Comparison of ENCODE assay signal across 25 mouse cellular contexts in genomic region chr1:178492493-178492892, GRCm38 (mm10). TPM values are rescaled to one million over a fixed set of nuclear protein-coding genes. Genes with fewer than 3 reads are reported as not detected.
DNase-seq lines count a peak whose midpoint lies in the region; ATAC-seq and TF ChIP-seq lines count a peak whose summit lies in the region.
"Had no signal": no experiment of that assay in that cellular context is flagged by ENCODE, and none has a peak within 500 bp of the region (broad histone marks: within the 10 kb centered on the region; RNA-seq: fewer than 3 reads in every experiment).

No protein-coding gene starts in this region.

- no peak for TF ChIP-seq CTCF in stomach, postnatal 0 days (IDR thresholded peaks at IDR 0.05; ENCODE audit: low read depth)

- H3K27me3 ChIP-seq in heart, embryonic 10.5 days (ENCODE audit: insufficient read depth, poor library complexity, severe bottlenecking), result no peaks in the 10 kb centered on the region
- H3K27me3 ChIP-seq in midbrain, embryonic 11.5 days (ENCODE audit: control insufficient read depth, insufficient read depth, low read length), result no peaks in the 10 kb centered on the region
- H3K27me3 ChIP-seq in midbrain, embryonic 10.5 days (ENCODE audit: low read depth, poor library complexity, severe bottlenecking), result no peaks in the 10 kb centered on the region
- H3K27me3 ChIP-seq in stomach, postnatal 0 days (ENCODE audit: control insufficient read depth, insufficient read depth, low read length), result no peaks in the 10 kb centered on the region
- H3K27me3 ChIP-seq: limb, embryonic 15.5 days; lung, embryonic 15.5 days; midbrain, embryonic 12.5 days; neural tube, embryonic 12.5 days; Patski had no signal

- H3K4me3 ChIP-seq in heart, embryonic 10.5 days, result no peak overlapping the region
- no peak overlapping the region for H3K4me3 ChIP-seq in midbrain, embryonic 11.5 days (ENCODE audit: low read depth, low read length)
- no peak overlapping the region for H3K4me3 ChIP-seq in midbrain, embryonic 10.5 days
- no peak overlapping the region for H3K4me3 ChIP-seq in stomach, postnatal 0 days (ENCODE audit: low read depth, low read length)
- H3K4me3 ChIP-seq: embryonic facial prominence, embryonic 10.5 days; limb, embryonic 15.5 days; lung, embryonic 15.5 days; midbrain, embryonic 12.5 days; neural tube, embryonic 12.5 days had no signal

- H3K4me2 ChIP-seq in midbrain, embryonic 11.5 days, result no peak overlapping the region
- no peak overlapping the region for H3K4me2 ChIP-seq in stomach, postnatal 0 days (replicated peaks; ENCODE audit: low read depth)
- H3K4me2 ChIP-seq: limb, embryonic 15.5 days; lung, embryonic 15.5 days; midbrain, embryonic 12.5 days; neural tube, embryonic 12.5 days had no signal

- H3K27ac ChIP-seq in heart, embryonic 10.5 days, result no peak overlapping the region
- no peak overlapping the region for H3K27ac ChIP-seq in midbrain, embryonic 11.5 days (ENCODE audit: low read depth, low read length)
- no peak overlapping the region for H3K27ac ChIP-seq in midbrain, embryonic 10.5 days (replicated peaks)
- no peak overlapping the region for H3K27ac ChIP-seq in stomach, postnatal 0 days (replicated peaks)
- H3K27ac ChIP-seq: embryonic facial prominence, embryonic 10.5 days; limb, embryonic 15.5 days; lung, embryonic 15.5 days; midbrain, embryonic 12.5 days; neural tube, embryonic 12.5 days had no signal

- no peak overlapping the region for H3K9ac ChIP-seq in midbrain, embryonic 11.5 days (ENCODE audit: low read length)
- H3K9ac ChIP-seq in stomach, postnatal 0 days (ENCODE audit: low read length), result no peak overlapping the region
- H3K9ac ChIP-seq: limb, embryonic 15.5 days; lung, embryonic 15.5 days; midbrain, embryonic 12.5 days; neural tube, embryonic 12.5 days had no signal

- H3K36me3 ChIP-seq in heart, embryonic 10.5 days, result no peaks in the 10 kb centered on the region
- no peaks in the 10 kb centered on the region for H3K36me3 ChIP-seq in midbrain, embryonic 11.5 days (ENCODE audit: control insufficient read depth, insufficient read depth, low read length)
- H3K36me3 ChIP-seq in midbrain, embryonic 10.5 days, result no peaks in the 10 kb centered on the region
- no peaks in the 10 kb centered on the region for H3K36me3 ChIP-seq in stomach, postnatal 0 days (ENCODE audit: control insufficient read depth, insufficient read depth, low read length)
- H3K36me3 ChIP-seq: embryonic facial prominence, embryonic 10.5 days; limb, embryonic 15.5 days; lung, embryonic 15.5 days; midbrain, embryonic 12.5 days; neural tube, embryonic 12.5 days had no signal

- peaks cover 13% of the 10 kb centered on the region for H3K4me1 ChIP-seq in heart, embryonic 10.5 days
- H3K4me1 ChIP-seq in midbrain, embryonic 11.5 days (ENCODE audit: control insufficient read depth, insufficient read depth, low read length), result no peaks in the 10 kb centered on the region
- H3K4me1 ChIP-seq in midbrain, embryonic 10.5 days, result peaks cover 5% of the 10 kb centered on the region; the same call in 1 of the 2 replicates
- no peaks in the 10 kb centered on the region for H3K4me1 ChIP-seq in stomach, postnatal 0 days (replicated peaks; ENCODE audit: control insufficient read depth, insufficient read depth)
- H3K4me1 ChIP-seq: limb, embryonic 15.5 days; lung, embryonic 15.5 days; neural tube, embryonic 12.5 days had no signal

- no peak for TF ChIP-seq EP300 in stomach, postnatal 0 days (optimal IDR thresholded peaks at IDR 0.05)

- ATAC-seq in midbrain, embryonic 11.5 days (ENCODE audit: low FRiP score), result no peak
- ATAC-seq in granulocyte monocyte progenitor cell, adult 5-6 weeks (replicated peaks; ENCODE audit: poor library complexity, severe bottlenecking), result peak; percentile 21
- ATAC-seq in stomach, postnatal 0 days (ENCODE audit: low FRiP score, low TSS enrichment), result peak; percentile 90
- ATAC-seq: activated CD4-positive, CD25-positive, alpha-beta regulatory T cell, adult 4 months; hindbrain, embryonic 16.5 days; Patski had no signal

- DNase-seq in heart, adult 11 months, result peak; percentile 74
- DNase-seq in heart, embryonic 10.5 days (ENCODE audit: low spot score), result no peak
- DNase-seq in midbrain, embryonic 11.5 days (ENCODE audit: low spot score, missing footprints), result peak; percentile 69
- DNase-seq in midbrain, embryonic 10.5 days (ENCODE audit: low spot score), result no peak
- DNase-seq in stomach, postnatal 0 days (ENCODE audit: low spot score), result no peak
- DNase-seq in cerebellum, postnatal 4 days (ENCODE audit: low spot score in 2 of 2), result no peak
- DNase-seq in embryo, embryonic 10 days (ENCODE audit: low spot score), result no peak
- DNase-seq: adrenal gland, postnatal 14 days; cerebellum, adult 11-12 months; cerebellum, postnatal 25 days; gastrocnemius, postnatal 10 days; kidney, adult 18-20 months; kidney, postnatal 10 days; layer of hippocampus, postnatal 36 days; thymus, postnatal 36 days had no signal

- no peaks in the 10 kb centered on the region for H3K9me3 ChIP-seq in heart, embryonic 10.5 days
- H3K9me3 ChIP-seq in midbrain, embryonic 11.5 days (ENCODE audit: control insufficient read depth, low read length), result no peaks in the 10 kb centered on the region
- H3K9me3 ChIP-seq in midbrain, embryonic 10.5 days (replicated peaks), result no peaks in the 10 kb centered on the region
- no peaks in the 10 kb centered on the region for H3K9me3 ChIP-seq in stomach, postnatal 0 days (ENCODE audit: control insufficient read depth, low read length)
- H3K9me3 ChIP-seq: embryonic facial prominence, embryonic 10.5 days; limb, embryonic 15.5 days; lung, embryonic 15.5 days; midbrain, embryonic 12.5 days; neural tube, embryonic 12.5 days had no signal

- WGBS in heart, embryonic 10.5 days, result 55% methylated on average over 2 of the region's 2 CpGs
- 65% methylated on average over 2 of the region's 2 CpGs for WGBS in midbrain, embryonic 11.5 days
- 77% methylated on average over 2 of the region's 2 CpGs for WGBS in midbrain, embryonic 10.5 days
- 36% methylated on average over 2 of the region's 2 CpGs for WGBS in stomach, postnatal 0 days

RNA-seq across cellular contexts. Expression of gene Kif26b, which starts 36.4 kb away (rescaled TPM):
- 13.5 and 19.1 TPM in 2 replicates for polyA plus RNA-seq in heart, embryonic 10.5 days (2016; fragmentation: Nextera tagmentation; extraction: Ambion mirVana)
- polyA plus RNA-seq in midbrain, embryonic 11.5 days (2014; fragmentation: Nextera tagmentation; extraction: Ambion mirVana), result 3.3 and 3.8 TPM in 2 replicates
- polyA plus RNA-seq in midbrain, embryonic 10.5 days (2016; fragmentation: Nextera tagmentation; extraction: Ambion mirVana), result 3.3 and 4.3 TPM in 2 replicates
- total RNA-seq in granulocyte monocyte progenitor cell, adult 5-6 weeks (2014; fragmentation: Nextera tagmentation), result 0.04 and 0.21 TPM in 2 replicates
- total RNA-seq in granulocyte monocyte progenitor cell, adult 5-6 weeks (2017), result under 0.01 and 0.21 TPM in 2 replicates
- polyA plus RNA-seq in stomach, postnatal 0 days (2015; fragmentation: Nextera tagmentation; extraction: Ambion mirVana), result 0.69 and 0.85 TPM in 2 replicates
- total RNA-seq: monocyte, adult 5-6 weeks had no signal
- polyA plus RNA-seq: activated CD4-positive, CD25-positive, alpha-beta regulatory T cell, adult 4 months had no signal

Comparison
In these comparisons a context has a peak if more than half of its experiments do, and no peak if none do; other contexts are left out.
1. DNase-seq: peak in heart, adult 11 months (single experiment) and midbrain, embryonic 11.5 days (single experiment); none in heart, embryonic 10.5 days (single experiment), midbrain, embryonic 10.5 days (single experiment), stomach, postnatal 0 days (single experiment), cerebellum, postnatal 4 days (0 of 2) and embryo, embryonic 10 days (single experiment).